Mouse (Mus musculus) spleen, adult 2 months (tissue): ENCODE results near the gene Snx29.

Experiments
- CTCF ChIP-seq: fragments of 200-500 bp; IDR thresholded peaks from 2 replicates; pipeline ENCODE4 v1.5.1; 2011; ENCODE audit warnings: mild to moderate bottlenecking, inconsistent platforms; ENCODE audit not compliant: insufficient read depth, insufficient read length, insufficient replicate concordance; ENCODE audit errors: extremely low read depth
- POLR2A ChIP-seq: fragments of 200-500 bp; IDR thresholded peaks from 2 replicates; pipeline ENCODE4 v1.6.1; 2011; ENCODE audit warnings: low read depth, low read length, inconsistent platforms

- TF ChIP-seq POLR2A (no peak), CTCF (no peak)
Measured at GRCm38 (mm10) chr16:11285949-11286348, 36.8 kb upstream of the Snx29 start.
